Mouse (Mus musculus) cortical plate, adult 2 months (tissue): Measurements from ENCODE around the gene Trpm3.

Experiments
- CTCF ChIP-seq: fragments of 200-500 bp; IDR thresholded peaks from 2 replicates; pipeline ENCODE4 v1.5.1; 2011; ENCODE audit warnings: mild to moderate bottlenecking, control low read depth, low read length; ENCODE audit not compliant: insufficient read depth; ENCODE audit errors: extremely low read depth
- POLR2A ChIP-seq: fragments of 200-500 bp; IDR thresholded peaks from 2 replicates; pipeline ENCODE4 v1.6.1; 2011; ENCODE audit warnings: mild to moderate bottlenecking, low read length, control low read depth; ENCODE audit not compliant: insufficient read depth; ENCODE audit errors: extremely low read depth

GRCm38 (mm10) chr19:22931006-22931405, 792.2 kb downstream of the Trpm3 start:
- no peak for TF ChIP-seq POLR2A
- TF ChIP-seq CTCF: no peak
